Mouse (Mus musculus) heart, postnatal 0 days (tissue): Measurements from ENCODE around the gene Zc3h7a.

Source experiments
- CTCF ChIP-seq: IDR thresholded peaks from 2 replicates; pipeline ENCODE4 v1.5.1; 2016; ENCODE audit warnings: antibody characterized with exemption, control low read depth, low read depth
- EP300 ChIP-seq: IDR thresholded peaks from 2 replicates; pipeline ENCODE4 v1.6.1; 2016; ENCODE audit warnings: antibody characterized with exemption, low read depth

DNA sequence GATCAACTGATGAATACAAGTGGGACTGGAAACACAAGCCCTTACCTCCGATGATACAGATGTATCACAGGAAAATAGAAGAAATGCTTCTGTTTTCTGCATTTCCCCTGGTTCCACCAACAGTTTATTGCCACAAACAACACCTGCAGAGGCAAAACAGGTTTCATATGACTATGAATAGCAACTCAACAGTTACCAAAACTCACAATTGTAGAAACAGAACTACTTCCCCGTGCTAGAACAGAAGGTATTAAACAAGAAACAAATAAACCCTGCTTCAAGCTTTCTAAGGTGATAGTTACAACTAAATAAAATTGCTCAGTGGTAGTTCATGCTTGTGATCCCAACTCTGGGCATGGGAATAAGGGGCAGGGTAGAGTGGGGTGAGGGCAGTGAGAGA, 53.6 kb downstream of the Zc3h7a start:
- no peak for TF ChIP-seq CTCF
- TF ChIP-seq EP300, result no peak
